Mouse (Mus musculus) heart, adult 2 months (tissue): ENCODE results near the gene Smim20.

Experiments
- CTCF ChIP-seq: fragments of 200-600 bp; IDR thresholded peaks from 2 replicates; pipeline ENCODE4 v1.8.1; 2022; ENCODE audit warnings: antibody characterized with exemption, mild to moderate bottlenecking, moderate library complexity
- EP300 ChIP-seq: fragments of 200-500 bp; IDR thresholded peaks from 2 replicates; pipeline ENCODE4 v1.6.1; 2011; ENCODE audit warnings: low read depth, low read length, control low read depth; ENCODE audit not compliant: insufficient read depth
- POLR2A ChIP-seq: fragments of 200-500 bp; IDR thresholded peaks from 2 replicates; pipeline ENCODE4 v1.6.1; 2011; ENCODE audit warnings: mild to moderate bottlenecking, low read depth, low read length, control low read depth; ENCODE audit not compliant: insufficient read depth

- no peak for TF ChIP-seq CTCF
- no peak for TF ChIP-seq POLR2A
- no peak for TF ChIP-seq EP300
Observed at GRCm38 (mm10) chr5:53272626-53273025, 5.7 kb downstream of the Smim20 start.
